Mouse (Mus musculus) fibroblast of lung, adult 2 months (primary cell): Measurements from ENCODE around the gene Gm9733.
A peak's percentile ranks its signal among the peaks of the same experiment; 100 is the strongest.
"Not testable (repeated sequence)": the region's sequence is repeated elsewhere in the genome, so short reads cannot be mapped to it uniquely, and the experiment has no call there.

Source experiments
- DNase-seq: peaks from one replicate; pipeline ENCODE4 v3.0.0-alpha.2; 2011; ENCODE audit warnings: low read depth

Gm9733 gene

DNA sequence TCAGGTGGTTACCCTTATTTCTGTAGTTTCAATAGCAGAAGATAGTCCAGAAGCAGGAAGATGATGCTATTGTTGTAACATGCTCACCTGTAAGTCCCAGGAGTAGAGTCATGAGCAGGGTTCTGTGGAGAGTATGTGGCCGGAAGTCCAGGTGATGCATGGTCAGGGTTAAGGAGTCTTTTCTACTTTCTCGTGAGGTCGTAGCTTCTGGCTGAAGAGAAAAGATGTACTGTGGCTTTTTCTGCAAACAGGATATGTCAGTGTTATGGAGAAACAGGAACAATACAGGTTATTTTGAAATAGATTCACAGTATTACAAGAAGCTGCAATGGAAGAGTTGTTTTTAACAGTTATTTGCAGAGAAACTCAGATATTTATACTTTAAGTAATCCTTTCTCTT, at the start of gene Gm9733:
Gene Gm9733, minus strand, starts transcription at position 240 of the 400 bp plus-strand sequence.
- no peak for DNase-seq

GRCm38 (mm10) chr3:15355690-15356089, 23.6 kb upstream of the Gm9733 start:
- DNase-seq, result not testable (repeated sequence)

- not testable (repeated sequence) for DNase-seq
Measured at GRCm38 (mm10) chr3:15350318-15350717, 18.2 kb upstream of the Gm9733 start.

- not testable (repeated sequence) for DNase-seq
Measured at GRCm38 (mm10) chr3:15345606-15346005, 13.5 kb upstream of the Gm9733 start.

- DNase-seq, result no peak
Measured at GRCm38 (mm10) chr3:15340287-15340686, 8.2 kb upstream of the Gm9733 start.

DNA sequence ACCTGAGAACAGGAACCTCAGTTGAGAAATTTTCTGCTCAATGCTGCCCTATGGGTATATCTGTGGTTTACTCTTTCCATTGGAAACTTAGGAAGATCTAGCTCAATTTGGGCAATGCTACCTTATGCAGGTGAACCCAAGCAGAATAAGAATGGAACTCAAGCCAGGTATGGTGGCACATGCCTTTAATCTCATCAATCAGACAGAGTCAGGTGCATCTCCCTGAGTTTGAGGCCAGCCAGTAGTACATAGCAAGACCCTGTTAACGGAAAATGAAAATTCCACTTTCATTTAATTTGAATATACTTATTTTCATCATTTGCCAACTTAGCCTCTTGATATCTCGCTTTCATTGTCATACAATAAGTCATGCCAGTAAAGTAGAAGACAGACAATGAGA, 2.1 kb upstream of the Gm9733 start:
- DNase-seq, result no peak

GRCm38 (mm10) chr3:15331545-15331944, 557 bp downstream of the Gm9733 start:
- DNase-seq, result no peak

GRCm38 (mm10) chr3:15329549-15329948, 2.6 kb downstream of the Gm9733 start:
- no peak for DNase-seq

- DNase-seq, result no peak
Measured at GRCm38 (mm10) chr3:15284424-15285328, 47.4 kb downstream of the Gm9733 start.

- DNase-seq, result no peak
Measured at GRCm38 (mm10) chr3:15275899-15276526, 56.1 kb downstream of the Gm9733 start.

DNA sequence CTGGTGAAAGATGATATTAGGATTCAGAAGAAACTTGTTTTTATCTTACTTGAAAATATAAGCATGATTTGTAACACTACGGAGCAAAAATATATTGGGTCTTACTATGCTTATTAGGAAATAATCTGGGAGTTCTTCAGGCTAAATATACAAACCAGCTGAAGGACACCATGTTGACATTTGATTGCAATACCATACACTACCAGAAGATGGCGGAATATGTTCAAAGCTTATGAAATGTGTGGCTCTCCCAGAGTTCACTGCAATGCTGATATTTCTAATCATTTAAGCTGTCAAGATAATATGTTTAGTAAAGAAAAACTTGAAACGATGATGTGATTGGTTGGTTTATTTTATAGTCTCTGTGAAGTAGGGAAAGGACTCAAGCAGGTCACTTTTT, 67.7 kb downstream of the Gm9733 start:
- peak; percentile 3 for DNase-seq

DNA sequence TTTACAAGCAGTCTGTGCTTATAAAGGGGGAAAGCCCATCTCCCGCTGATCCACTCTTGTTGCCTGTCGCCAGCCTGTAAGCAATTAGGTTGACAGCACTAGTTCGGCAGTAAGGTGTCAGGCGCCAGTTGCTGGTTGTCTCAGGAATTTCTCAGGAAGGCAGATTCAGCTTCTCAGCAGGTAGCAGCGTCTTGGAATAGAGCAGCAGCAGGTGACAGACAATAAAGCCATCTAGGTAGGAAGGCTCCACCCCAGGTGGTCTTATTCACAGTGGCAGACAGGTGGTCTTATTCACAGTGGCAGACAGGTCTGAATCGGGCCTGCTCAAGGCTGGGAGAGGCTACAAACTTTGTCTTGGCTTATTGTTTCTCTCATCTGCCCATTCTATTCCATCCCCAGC, 76.4 kb downstream of the Gm9733 start:
- no peak for DNase-seq
